Mouse (Mus musculus): ENCODE data around the gene Sec61a1. TPM values are rescaled to one million over a fixed set of nuclear protein-coding genes. Genes with fewer than 3 reads are reported as not detected.

The Sec61a1 gene
- total RNA-seq, 2 experiments from 2014 or later, result 26.1 to 37.7 TPM

- no peak for ATAC-seq (replicated peaks; ENCODE audit: low FRiP score, poor library complexity, severe bottlenecking)
Measured at GRCm38 (mm10) chr6:88469878-88470277, 48.8 kb downstream of the Sec61a1 start.

- ATAC-seq (replicated peaks; ENCODE audit: low FRiP score, poor library complexity, severe bottlenecking), result peak; percentile 99
Measured at GRCm38 (mm10) chr6:88465181-88465920, 53.4 kb downstream of the Sec61a1 start, which contains the start of gene Ruvbl1. Gene Ruvbl1, plus strand, starts transcription at chr6:88465409.

GRCm38 (mm10) chr6:88454545-88454944 lies 64.2 kb downstream of the Sec61a1 start:
- ATAC-seq (replicated peaks; ENCODE audit: low FRiP score, poor library complexity, severe bottlenecking), result no peak

Other genes starting within 250 kb of the Sec61a1 start
- gene Eefsec, start 72.4 kb downstream of the Sec61a1 start, total RNA-seq (2015; ENCODE audit: low replicate concordance), result 3.3 and 6.7 TPM in 2 replicates
- gene Eefsec, start 72.4 kb downstream of the Sec61a1 start, total RNA-seq (2017; ENCODE audit: low replicate concordance), result 3.1 and 12.4 TPM in 2 replicates
- gene Ruvbl1, start 53.5 kb downstream of the Sec61a1 start, total RNA-seq (2015; ENCODE audit: low replicate concordance), result 8.1 and 12.5 TPM in 2 replicates
- gene Ruvbl1, start 53.5 kb downstream of the Sec61a1 start, total RNA-seq (2017; ENCODE audit: low replicate concordance), result 23.4 and 35.0 TPM in 2 replicates
- gene Kbtbd12, start 119.0 kb upstream of the Sec61a1 start, total RNA-seq (2015; ENCODE audit: low replicate concordance), result 15.5 and 26.9 TPM in 2 replicates
- 32.2 and 64.1 TPM in 2 replicates for gene Kbtbd12, start 119.0 kb upstream of the Sec61a1 start, total RNA-seq (2017; ENCODE audit: low replicate concordance)
- 29.8 and 41.2 TPM in 2 replicates for gene Mgll, start 205.5 kb upstream of the Sec61a1 start, total RNA-seq (2015; ENCODE audit: low replicate concordance)
- gene Mgll, start 205.5 kb upstream of the Sec61a1 start, total RNA-seq (2017; ENCODE audit: low replicate concordance), result 44.1 and 78.5 TPM in 2 replicates